Mouse (Mus musculus) spleen, postnatal 0 days (tissue): ENCODE data around the gene 2310039H08Rik. TPM values are rescaled to one million over a fixed set of nuclear protein-coding genes. Genes with fewer than 3 reads are reported as not detected.

Experiments
- polyA plus RNA-seq: library from polyadenylated mRNA; unstranded; fragments of >200 nt; fragmentation: Nextera tagmentation; extraction: Ambion mirVana; gene quantifications from 2 replicates; pipeline ENCODE4 v1.2.1, GENCODE M21; 2015

Gene 2310039H08Rik
- 63.8 and 67.7 TPM in 2 replicates for polyA plus RNA-seq

GRCm38 (mm10) chr17:46772404-46773277 is at the start of gene 2310039H08Rik:
2310039H08Rik (plus strand) TSS chr17:46772635.

DNA sequence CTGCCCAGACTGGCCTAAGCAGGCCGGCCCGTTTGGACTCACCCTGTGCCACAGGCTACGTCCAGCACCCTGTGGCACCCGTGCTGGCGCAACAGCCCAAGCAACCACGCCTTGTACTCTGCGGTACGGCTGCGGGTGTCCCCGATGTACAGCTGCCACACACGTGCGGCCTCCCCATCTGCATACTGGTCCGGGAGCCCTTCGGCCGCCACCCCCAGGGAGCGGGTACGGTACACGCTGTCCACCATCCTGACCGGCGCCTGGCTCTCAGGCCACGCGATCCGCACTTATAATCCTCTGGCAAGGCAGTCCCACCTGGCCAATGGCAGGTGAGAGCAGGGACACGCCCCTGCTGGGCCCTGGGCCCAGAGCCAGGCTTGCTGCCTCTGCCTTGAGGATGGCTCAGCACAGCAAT is 43.5 kb upstream of the 2310039H08Rik start, which contains the start of gene Gnmt:
Gene Gnmt, minus strand, starts transcription at position 265 of the 415 bp plus-strand sequence.

GRCm38 (mm10) chr17:46751794-46752556 is 20.5 kb upstream of the 2310039H08Rik start, which contains the start of gene Cnpy3:
Cnpy3 (minus strand) TSS chr17:46752214.

DNA sequence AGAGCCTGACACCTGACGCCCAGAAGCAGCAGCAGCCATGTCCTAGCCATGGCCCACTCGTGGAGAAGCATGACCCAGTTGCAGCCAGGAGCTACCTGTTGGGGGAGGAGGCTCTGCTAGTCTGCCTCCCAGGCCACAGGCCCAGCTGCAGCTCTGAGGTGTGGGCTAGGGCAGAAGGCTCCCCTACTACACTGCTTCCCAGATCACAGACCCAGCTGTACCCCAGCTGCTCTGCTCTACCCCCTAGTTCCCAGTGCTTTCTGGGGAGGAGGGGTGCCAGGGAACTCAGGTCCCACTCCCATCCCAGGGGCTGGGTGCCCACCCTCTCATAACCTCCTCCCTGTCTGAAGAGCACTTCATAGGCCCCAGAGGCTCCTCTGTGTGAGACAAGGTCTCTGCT is 8.9 kb upstream of the 2310039H08Rik start, which contains the start of gene Ptcra:
Gene Ptcra, minus strand, starts transcription at position 169 of the 400 bp plus-strand sequence.

DNA sequence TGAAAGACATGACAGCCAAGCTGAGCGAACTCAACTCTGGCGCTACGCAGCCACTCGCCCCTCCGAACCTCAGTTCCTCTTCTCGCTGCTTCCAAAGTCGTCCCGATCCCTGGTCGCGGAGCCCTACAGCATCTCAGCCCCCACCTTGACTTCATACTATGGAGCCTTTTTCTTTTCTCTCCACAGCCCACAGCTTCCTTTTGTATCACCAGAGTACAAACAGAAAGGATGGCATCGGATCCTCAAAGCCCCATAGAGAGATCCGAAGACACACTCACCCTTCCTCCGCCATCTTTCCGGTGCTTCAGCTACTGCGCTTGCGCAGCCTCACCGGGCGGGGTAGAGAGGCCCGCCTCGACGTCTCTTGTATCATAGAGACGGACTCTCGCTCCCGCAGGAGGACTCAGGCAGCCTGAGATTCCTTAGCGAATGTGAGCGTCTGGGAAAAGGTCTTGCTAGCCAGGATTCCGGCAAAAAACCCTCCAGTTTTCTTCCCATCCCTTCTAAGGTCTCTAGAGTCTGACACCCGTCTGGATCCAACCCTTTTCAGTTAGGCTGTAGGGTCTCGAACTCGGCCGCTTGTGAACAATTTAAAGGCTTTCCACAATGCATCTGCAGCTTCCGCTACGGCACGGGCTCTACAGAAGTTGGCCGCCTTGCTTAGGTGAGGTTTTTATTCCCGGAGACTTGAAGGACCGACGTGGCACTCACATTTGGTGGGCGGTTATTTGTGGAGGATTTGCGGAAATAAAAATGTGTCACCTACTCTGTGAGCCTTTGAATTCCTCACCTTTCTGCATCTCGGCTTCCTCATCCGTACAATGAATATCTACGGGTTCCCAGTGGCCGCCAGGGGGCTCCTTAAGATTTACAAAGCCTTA is 10.1 kb downstream of the 2310039H08Rik start, which contains the start of gene Rpl7l1:
Gene Rpl7l1, minus strand, starts transcription at position 332 of the 881 bp plus-strand sequence.

Other genes with a start within 250 kb of the 2310039H08Rik start
- gene Cul9, start 226.2 kb upstream of the 2310039H08Rik start, polyA plus RNA-seq = 1.4 and 1.5 TPM in 2 replicates
- gene Srf, start 216.5 kb upstream of the 2310039H08Rik start, polyA plus RNA-seq = 5.2 and 5.5 TPM in 2 replicates
- 20.2 and 28.0 TPM in 2 replicates for gene Ptk7, start 143.1 kb upstream of the 2310039H08Rik start, polyA plus RNA-seq
- 8.1 and 12.2 TPM in 2 replicates for gene Klc4, start 126.6 kb upstream of the 2310039H08Rik start, polyA plus RNA-seq
- gene Mrpl2, start 126.4 kb upstream of the 2310039H08Rik start, polyA plus RNA-seq = 96.7 and 107 TPM in 2 replicates
- gene Cul7, start 122.3 kb upstream of the 2310039H08Rik start, polyA plus RNA-seq = 11.8 and 15.2 TPM in 2 replicates
- gene Rrp36, start 98.3 kb upstream of the 2310039H08Rik start, polyA plus RNA-seq = 31.8 and 34.5 TPM in 2 replicates
- gene Mea1, start 93.8 kb upstream of the 2310039H08Rik start, polyA plus RNA-seq = 58.9 and 66.0 TPM in 2 replicates
- gene Klhdc3, start 91.7 kb upstream of the 2310039H08Rik start, polyA plus RNA-seq = 74.7 and 78.1 TPM in 2 replicates
- 18.3 and 24.4 TPM in 2 replicates for gene Ppp2r5d, start 67.5 kb upstream of the 2310039H08Rik start, polyA plus RNA-seq
- gene Pex6, start 61.2 kb upstream of the 2310039H08Rik start, polyA plus RNA-seq = 9.2 and 11.7 TPM in 2 replicates
- 0.81 and 1.1 TPM in 2 replicates for gene Gnmt, start 43.5 kb upstream of the 2310039H08Rik start, polyA plus RNA-seq
- 29.3 and 37.1 TPM in 2 replicates for gene Cnpy3, start 20.4 kb upstream of the 2310039H08Rik start, polyA plus RNA-seq
- gene Ptcra, start 8.9 kb upstream of the 2310039H08Rik start, polyA plus RNA-seq = 0.10 and 0.30 TPM in 2 replicates
- 83.3 and 83.9 TPM in 2 replicates for gene Rpl7l1, start 10.0 kb downstream of the 2310039H08Rik start, polyA plus RNA-seq
- 3.3 and 3.9 TPM in 2 replicates for gene Bicral, start 85.8 kb downstream of the 2310039H08Rik start, polyA plus RNA-seq
- 30.4 and 33.0 TPM in 2 replicates for gene Tbcc, start 118.0 kb downstream of the 2310039H08Rik start, polyA plus RNA-seq
- not detected in 2 replicates for gene Prph2, start 137.8 kb downstream of the 2310039H08Rik start, polyA plus RNA-seq
- gene Ubr2, start 237.9 kb downstream of the 2310039H08Rik start, polyA plus RNA-seq = 11.6 and 12.9 TPM in 2 replicates